Mouse (Mus musculus) limb, embryonic 14.5 days (tissue): ENCODE measurements around the gene Dnlz. TPM values are rescaled to one million over a fixed set of nuclear protein-coding genes. Genes with fewer than 3 reads are reported as not detected.
A peak's percentile ranks its signal among the peaks of the same experiment; 100 is the strongest.

Experiments
- ATAC-seq: fragments of 200-750 bp; cut with Nextera tagmentation; 2 replicates; pipeline ENCODE4 v1.8.0; 2017; ENCODE audit warnings: low read depth, moderate number of reproducible peaks, moderate TSS enrichment; ENCODE audit not compliant: low FRiP score
- DNase-seq: peaks from one replicate; pipeline ENCODE4 v3.0.0-alpha.2; 2015; ENCODE audit warnings: low spot score
- H3K27ac ChIP-seq: fragments of 300-500 bp; sonication (generic); replicated peaks from 2 replicates; pipeline ENCODE4 v1.5.1; 2014; ENCODE audit warnings: low read depth, mild to moderate bottlenecking, low read length, moderate library complexity, mixed read lengths
- H3K27me3 ChIP-seq: fragments of 300-500 bp; sonication (generic); 2 replicates; pipeline ENCODE4 v1.6.1; 2014; ENCODE audit warnings: low read length, mixed read lengths; ENCODE audit not compliant: control insufficient read depth, insufficient read depth
- H3K36me3 ChIP-seq: fragments of 300-500 bp; sonication (generic); 2 replicates; pipeline ENCODE4 v1.6.1; 2014; ENCODE audit warnings: mild to moderate bottlenecking, low read length, moderate library complexity, mixed read lengths; ENCODE audit not compliant: control insufficient read depth, insufficient read depth
- H3K4me1 ChIP-seq: fragments of 300-500 bp; sonication (generic); 2 replicates; pipeline ENCODE4 v1.6.1; 2014; ENCODE audit warnings: antibody characterized with exemption, low read length, mixed read lengths; ENCODE audit not compliant: control insufficient read depth, insufficient read depth
- H3K4me2 ChIP-seq: fragments of 300-500 bp; sonication (generic); replicated peaks from 2 replicates; pipeline ENCODE4 v1.6.1; 2014; ENCODE audit warnings: low read depth, mild to moderate bottlenecking, low read length, moderate library complexity; ENCODE audit not compliant: severe bottlenecking
- H3K4me3 ChIP-seq: fragments of 300-500 bp; sonication (generic); replicated peaks from 2 replicates; pipeline ENCODE4 v1.5.1; 2014; ENCODE audit warnings: low read length
- H3K9ac ChIP-seq: fragments of 300-500 bp; sonication (generic); 2 replicates; pipeline ENCODE4 v1.6.1; 2014; ENCODE audit warnings: mild to moderate bottlenecking, low read depth, low read length, moderate library complexity; ENCODE audit not compliant: severe bottlenecking
- H3K9me3 ChIP-seq: fragments of 300-500 bp; sonication (generic); 2 replicates; pipeline ENCODE4 v1.6.1; 2016; ENCODE audit warnings: low read length; ENCODE audit not compliant: control insufficient read depth
- POLR2A ChIP-seq: fragments of 200-500 bp; IDR thresholded peaks from 2 replicates; pipeline ENCODE4 v1.8.0; 2012; ENCODE audit warnings: inconsistent platforms, mild to moderate bottlenecking, moderate library complexity, borderline replicate concordance; ENCODE audit not compliant: insufficient read depth, insufficient read length; ENCODE audit errors: extremely low read depth
- WGBS: fragments of 180-500 bp; shearing (Covaris S2); extraction: QIAGEN DNeasy Blood & Tissue Kit; methylation state at CpG from one replicate; pipeline ENCODE4 v1.1.7; 2014; 5-methylcytosine and 5-hydroxymethylcytosine counted together
- polyA plus RNA-seq, 2 experiments: library from polyadenylated mRNA; depleted of rRNA in 1 of 2; stranded (reverse) in 1 of 2; unstranded in 1 of 2; fragments of >200 nt; fragmentation: Nextera tagmentation in 1 of 2; extraction: Ambion mirVana in 1 of 2; gene quantifications; 2 replicates each; pipeline versions ENCODE4 v1.2.1 to v1.2.3; 2012 to 2014

Dnlz gene
- polyA plus RNA-seq, 2 experiments, result 28.2 to 31.1 TPM

- ATAC-seq (no peak), DNase-seq (no peak)
- Histone ChIP-seq H3K4me1 (peaks cover 29% of the 10 kb centered on the region), H3K4me2 (no peak overlapping the region), H3K9ac (no peak overlapping the region), H3K27ac (no peak overlapping the region), H3K9me3 (no peaks in the 10 kb centered on the region), H3K4me3 (no peak overlapping the region), H3K27me3 (no peaks in the 10 kb centered on the region), H3K36me3 (peaks cover 44% of the 10 kb centered on the region)
- 87% methylated on average over 11 of the region's 13 CpGs for WGBS
- TF ChIP-seq POLR2A, result no peak
Measured at GRCm38 (mm10) chr2:26319519-26320244, 32.2 kb downstream of the Dnlz start.

GRCm38 (mm10) chr2:26319109-26319508 lies 32.8 kb downstream of the Dnlz start:
- H3K27me3 ChIP-seq, result no peaks in the 10 kb centered on the region
- no peak overlapping the region for H3K4me2 ChIP-seq
- no peak for DNase-seq
- H3K4me1 ChIP-seq, result peaks cover 35% of the 10 kb centered on the region
- TF ChIP-seq POLR2A, result no peak
- no peak overlapping the region for H3K9ac ChIP-seq
- H3K9me3 ChIP-seq, result no peaks in the 10 kb centered on the region
- H3K27ac ChIP-seq, result no peak overlapping the region
- no peak for ATAC-seq
- WGBS, result 86% methylated on average over 9 of the region's 9 CpGs
- no peak overlapping the region for H3K4me3 ChIP-seq
- peaks cover 39% of the 10 kb centered on the region for H3K36me3 ChIP-seq

- Histone ChIP-seq H3K4me3 (no peak overlapping the region), H3K36me3 (peaks cover 29% of the 10 kb centered on the region), H3K27me3 (no peaks in the 10 kb centered on the region), H3K9me3 (no peaks in the 10 kb centered on the region), H3K4me1 (peaks cover 37% of the 10 kb centered on the region), H3K27ac (no peak overlapping the region), H3K4me2 (no peak overlapping the region), H3K9ac (peak overlapping the region; percentile 21; the same call in 1 of the 2 replicates)
- ATAC-seq, result no peak
- 73% methylated on average over 3 of the region's 3 CpGs for WGBS
- TF ChIP-seq POLR2A, result no peak
- no peak for DNase-seq
Measured at GRCm38 (mm10) chr2:26317991-26318672, 33.8 kb downstream of the Dnlz start.

GRCm38 (mm10) chr2:26317371-26317770 lies 34.5 kb downstream of the Dnlz start:
- peaks cover 21% of the 10 kb centered on the region; the same call in 1 of the 2 replicates for H3K36me3 ChIP-seq
- H3K27me3 ChIP-seq, result no peaks in the 10 kb centered on the region
- H3K9ac ChIP-seq, result peak overlapping the region; percentile 87; the same call in 1 of the 2 replicates
- TF ChIP-seq POLR2A, result no peak
- H3K4me3 ChIP-seq, result peak overlapping the region; percentile 90
- 61% methylated on average over 3 of the region's 3 CpGs for WGBS
- peak overlapping the region; percentile 94 for H3K27ac ChIP-seq
- DNase-seq (no peak), ATAC-seq (no peak)
- H3K9me3 ChIP-seq, result no peaks in the 10 kb centered on the region
- H3K4me1 ChIP-seq, result peaks cover 39% of the 10 kb centered on the region
- peak overlapping the region; percentile 95 for H3K4me2 ChIP-seq

GRCm38 (mm10) chr2:26316576-26317246 lies 35.2 kb downstream of the Dnlz start:
- H3K4me1 ChIP-seq, result peaks cover 39% of the 10 kb centered on the region
- H3K4me2 ChIP-seq, result peak overlapping the region; percentile 95
- peak overlapping the region; percentile 94 for H3K27ac ChIP-seq
- no peaks in the 10 kb centered on the region for H3K27me3 ChIP-seq
- ATAC-seq (peak; percentile 46; the same call in 1 of the 2 replicates), DNase-seq (peak; percentile 79)
- H3K4me3 ChIP-seq, result peak overlapping the region; percentile 90
- H3K9me3 ChIP-seq, result no peaks in the 10 kb centered on the region
- H3K9ac ChIP-seq, result peak overlapping the region; percentile 87
- 0 out of 2 replicates have a peak, but pooled peaks cover 16% of the 10 kb centered on the region for H3K36me3 ChIP-seq
- 51% methylated on average over 9 of the region's 9 CpGs for WGBS
- TF ChIP-seq POLR2A, result no peak
